Mouse (Mus musculus): ENCODE data around the gene Ptprt.

Ptprt gene

GRCm38 (mm10) chr2:161945424-161945823 is 715.5 kb downstream of the Ptprt start:
- DNase-seq (ENCODE audit: low read depth, low spot score) = no peak

- DNase-seq (ENCODE audit: low read depth, low spot score) = no peak
Observed at GRCm38 (mm10) chr2:161944689-161945088, 716.3 kb downstream of the Ptprt start.

GRCm38 (mm10) chr2:161941991-161942390 is 719.0 kb downstream of the Ptprt start:
- no peak for DNase-seq (ENCODE audit: low read depth, low spot score)

- DNase-seq (ENCODE audit: low read depth, low spot score) = no peak
Observed at GRCm38 (mm10) chr2:161907214-161907613, 753.7 kb downstream of the Ptprt start.

- DNase-seq (ENCODE audit: low read depth, low spot score) = no peak
Observed at GRCm38 (mm10) chr2:161902196-161902595, 758.8 kb downstream of the Ptprt start.

GRCm38 (mm10) chr2:161884446-161884845 is 776.5 kb downstream of the Ptprt start:
- no peak for DNase-seq (ENCODE audit: low read depth, low spot score)

- no peak for DNase-seq (ENCODE audit: low read depth, low spot score)
Observed at GRCm38 (mm10) chr2:161882580-161882979, 778.4 kb downstream of the Ptprt start.

- no peak for DNase-seq (ENCODE audit: low read depth, low spot score)
Observed at GRCm38 (mm10) chr2:161880941-161881340, 780.0 kb downstream of the Ptprt start.

GRCm38 (mm10) chr2:161865231-161865630 is 795.7 kb downstream of the Ptprt start:
- no peak for DNase-seq (ENCODE audit: low read depth, low spot score)

- no peak for DNase-seq (ENCODE audit: low read depth, low spot score)
Observed at GRCm38 (mm10) chr2:161858813-161859212, 802.1 kb downstream of the Ptprt start.

- DNase-seq (ENCODE audit: low read depth, low spot score) = no peak
Observed at GRCm38 (mm10) chr2:161858361-161858760, 802.6 kb downstream of the Ptprt start.

GRCm38 (mm10) chr2:161835001-161835400 is 825.9 kb downstream of the Ptprt start:
- DNase-seq (ENCODE audit: low read depth, low spot score) = no peak

GRCm38 (mm10) chr2:161833846-161834245 is 827.1 kb downstream of the Ptprt start:
- DNase-seq (ENCODE audit: low read depth, low spot score) = no peak

GRCm38 (mm10) chr2:161813326-161813725 is 847.6 kb downstream of the Ptprt start:
- no peak for DNase-seq (ENCODE audit: low read depth, low spot score)

- DNase-seq (ENCODE audit: low read depth, low spot score) = no peak
Observed at GRCm38 (mm10) chr2:161808086-161808801, 852.7 kb downstream of the Ptprt start.

- DNase-seq (ENCODE audit: low read depth, low spot score) = no peak
Observed at GRCm38 (mm10) chr2:161806287-161807007, 854.5 kb downstream of the Ptprt start.

GRCm38 (mm10) chr2:161799946-161800345 is 861.0 kb downstream of the Ptprt start:
- no peak for DNase-seq (ENCODE audit: low read depth, low spot score)

GRCm38 (mm10) chr2:161767528-161767927 is 893.4 kb downstream of the Ptprt start:
- no peak for DNase-seq (ENCODE audit: low read depth, low spot score)

GRCm38 (mm10) chr2:161713024-161713423 is 947.9 kb downstream of the Ptprt start:
- no peak for DNase-seq (ENCODE audit: low read depth, low spot score)

- no peak for DNase-seq (ENCODE audit: low read depth, low spot score)
Observed at GRCm38 (mm10) chr2:161709316-161709715, 951.6 kb downstream of the Ptprt start.

- DNase-seq (ENCODE audit: low read depth, low spot score) = no peak
Observed at GRCm38 (mm10) chr2:161706386-161706915, 954.5 kb downstream of the Ptprt start.

GRCm38 (mm10) chr2:161704811-161705210 is 956.1 kb downstream of the Ptprt start:
- no peak for DNase-seq (ENCODE audit: low read depth, low spot score)

GRCm38 (mm10) chr2:161704410-161704809 is 956.5 kb downstream of the Ptprt start:
- DNase-seq (ENCODE audit: low read depth, low spot score) = no peak
